Mouse (Mus musculus) hindbrain, embryonic 14.5 days (tissue): ENCODE measurements around the gene Tmem184a. TPM values are rescaled to one million over a fixed set of nuclear protein-coding genes. Genes with fewer than 3 reads are reported as not detected.

Source experiments
- microRNA-seq: library from miRNA; unstranded; fragments of <30 nt; microRNA quantifications from one replicate; pipeline ENCODE4, GENCODE M21; 2016
- polyA plus RNA-seq: library from polyadenylated mRNA; unstranded; fragments of >200 nt; fragmentation: Nextera tagmentation; extraction: Ambion mirVana; gene quantifications from 2 replicates; pipeline ENCODE4 v1.2.1, GENCODE M21; 2014

Gene Tmem184a
- polyA plus RNA-seq, 1 experiment from 2014 or later: not detected

Small RNAs within 50 kb of the gene (microRNA-seq; reads per million reads assigned to microRNA genes)
- gene Mir7037: not detected

Other genes with a start within 250 kb of the Tmem184a start
- 10.6 and 10.7 TPM in 2 replicates for gene Micall2, start 83.6 kb downstream of the Tmem184a start, polyA plus RNA-seq
- 37.2 and 37.6 TPM in 2 replicates for gene Ints1, start 44.2 kb downstream of the Tmem184a start, polyA plus RNA-seq
- gene Mafk, start 28.4 kb downstream of the Tmem184a start, polyA plus RNA-seq: 7.1 and 7.8 TPM in 2 replicates
- gene Gm26938, start 6.5 kb upstream of the Tmem184a start, polyA plus RNA-seq: 0.29 and 0.31 TPM in 2 replicates
- gene Psmg3, start 7.0 kb upstream of the Tmem184a start, polyA plus RNA-seq: 63.6 and 67.5 TPM in 2 replicates
- gene Elfn1, start 88.0 kb upstream of the Tmem184a start, polyA plus RNA-seq: 3.5 and 5.0 TPM in 2 replicates